Mouse (Mus musculus): ENCODE measurements around the gene Myt1.
"Not testable (repeated sequence)": the region's sequence is repeated elsewhere in the genome, so short reads cannot be mapped to it uniquely, and the experiment has no call there.

Myt1 gene

DNA sequence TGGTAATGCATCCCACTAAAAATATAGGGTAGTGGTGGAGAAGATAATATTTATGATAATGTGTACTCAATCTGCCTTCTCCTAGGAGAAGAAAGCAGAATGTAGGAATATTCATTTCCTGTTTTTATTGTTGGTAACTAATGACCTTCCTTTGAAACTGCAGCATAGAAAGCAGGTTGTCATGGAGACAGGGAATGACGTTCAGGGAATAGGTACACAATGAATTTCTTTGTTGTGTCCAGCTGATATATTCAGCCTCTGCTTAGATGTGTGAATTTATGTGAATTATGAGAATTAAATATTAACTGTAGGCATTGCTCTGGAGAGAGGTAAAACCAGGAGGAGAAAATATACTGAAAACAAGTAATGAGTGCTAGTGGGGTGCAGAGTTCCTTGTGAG, 18.3 kb downstream of the Myt1 start:
- DNase-seq = no peak

DNA sequence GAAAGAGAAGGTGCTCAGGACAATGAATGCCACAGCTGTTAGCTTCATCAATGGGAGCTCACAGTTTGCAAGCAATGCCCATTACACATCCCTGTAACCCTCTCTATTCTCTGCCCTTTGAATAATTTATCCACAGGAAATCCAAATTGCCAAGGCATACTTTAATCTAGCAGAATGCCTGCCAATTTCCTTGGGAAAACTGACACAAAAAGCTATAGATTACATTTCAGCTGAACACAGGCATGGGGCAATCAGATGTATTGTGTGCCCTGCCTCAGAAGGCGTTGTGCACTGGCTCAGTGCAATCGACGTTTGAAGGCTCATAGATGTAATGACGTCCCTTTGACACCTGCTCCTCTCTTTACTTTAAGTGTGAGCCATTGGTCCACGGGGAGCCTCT, 24.7 kb downstream of the Myt1 start:
- no peak for DNase-seq

DNA sequence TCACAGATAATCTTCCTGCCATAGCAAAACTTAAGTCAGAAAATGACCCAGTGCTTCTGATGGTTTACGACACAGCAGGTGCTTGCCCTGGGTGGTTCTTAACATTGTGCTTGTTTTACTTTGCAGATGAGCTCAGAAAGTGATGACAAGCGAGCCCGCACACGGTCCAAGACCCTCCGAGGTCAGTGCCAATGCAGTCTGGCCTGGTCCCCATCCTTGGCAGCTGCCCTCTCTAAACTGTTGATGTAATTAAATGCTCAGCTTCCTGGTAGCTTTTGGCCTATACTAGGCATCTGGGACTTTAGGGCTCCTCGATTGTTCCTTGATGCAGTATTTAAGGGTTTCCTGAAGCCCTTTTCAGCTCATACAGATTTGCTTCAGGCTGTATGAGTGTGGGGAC, 26.3 kb downstream of the Myt1 start:
- DNase-seq = no peak

- DNase-seq = not testable (repeated sequence)
These were observed 30.1 kb downstream of the Myt1 start for GRCm38 (mm10) chr2:181793186-181793585.

DNA sequence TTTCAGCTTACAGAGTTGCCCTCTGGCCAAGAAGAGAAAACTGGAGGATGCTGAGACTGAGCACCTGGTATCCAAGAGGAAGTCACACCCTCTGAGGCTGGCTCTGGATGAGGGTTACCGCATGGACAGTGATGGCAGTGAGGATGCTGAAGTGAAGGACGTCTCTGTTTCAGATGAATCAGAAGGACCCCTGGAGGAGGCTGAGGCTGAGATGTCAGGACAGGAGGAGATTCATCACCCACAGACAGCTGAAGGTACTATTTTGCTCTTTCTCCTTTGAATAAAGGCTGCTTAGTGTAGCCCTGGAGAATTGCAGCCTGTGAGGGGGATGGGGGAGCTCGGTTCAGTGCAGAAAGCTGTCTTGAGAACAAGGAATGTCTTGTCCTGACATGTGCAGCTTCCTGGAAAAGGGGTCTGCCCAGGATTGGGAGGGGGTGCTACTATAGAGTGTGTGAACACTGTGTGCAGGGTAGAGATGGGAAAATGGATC, 32.6 kb downstream of the Myt1 start:
- no peak for DNase-seq

DNA sequence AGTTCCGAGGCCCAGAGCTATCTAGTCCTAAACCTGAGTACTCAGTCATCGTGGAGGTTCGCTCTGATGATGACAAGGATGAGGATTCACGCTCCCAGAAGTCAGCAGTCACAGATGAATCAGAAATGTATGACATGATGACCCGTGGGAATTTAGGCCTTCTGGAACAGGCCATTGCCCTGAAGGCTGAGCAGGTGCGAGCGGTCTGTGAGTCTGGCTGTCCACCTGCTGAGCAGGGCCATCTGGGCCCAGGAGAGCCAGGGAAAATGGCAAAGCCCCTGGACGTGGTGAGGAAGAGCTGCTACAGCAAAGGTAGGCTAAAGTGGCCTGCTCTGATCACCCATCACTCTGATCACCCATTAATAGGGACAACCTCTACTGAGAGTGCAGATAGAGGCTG, 34.5 kb downstream of the Myt1 start:
- no peak for DNase-seq

DNA sequence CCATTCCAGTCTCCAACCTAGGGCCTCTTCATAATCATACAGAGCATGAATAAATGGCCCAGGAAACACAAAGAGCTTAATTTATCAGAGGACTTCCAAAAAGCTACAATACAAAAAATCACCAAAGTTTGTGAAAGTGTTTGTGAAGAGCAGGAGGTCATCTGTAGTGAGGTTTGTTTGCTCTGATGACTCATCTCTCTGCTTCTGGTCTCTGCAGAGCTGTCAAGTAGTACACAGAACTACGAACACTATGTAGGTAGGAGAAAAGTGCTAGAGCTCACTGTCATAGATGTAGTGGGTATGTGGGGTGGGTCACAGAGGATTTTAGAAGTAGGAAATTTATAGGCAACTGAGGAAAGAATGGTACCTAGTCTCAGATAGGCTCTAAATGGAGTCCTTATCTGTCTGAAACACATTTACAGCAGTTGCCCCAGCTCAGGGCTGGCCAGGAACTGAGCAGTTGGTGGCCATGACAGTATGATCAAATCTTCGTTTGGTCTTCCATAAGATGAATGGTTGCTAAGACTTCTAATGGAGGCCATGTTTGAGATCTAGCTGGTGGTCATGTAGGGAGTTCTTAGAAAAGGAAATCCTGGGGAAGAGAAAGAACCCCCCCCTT, 66.0 kb downstream of the Myt1 start:
- no peak for DNase-seq

GRCm38 (mm10) chr2:181832745-181833144, 69.6 kb downstream of the Myt1 start:
- no peak for DNase-seq

DNA sequence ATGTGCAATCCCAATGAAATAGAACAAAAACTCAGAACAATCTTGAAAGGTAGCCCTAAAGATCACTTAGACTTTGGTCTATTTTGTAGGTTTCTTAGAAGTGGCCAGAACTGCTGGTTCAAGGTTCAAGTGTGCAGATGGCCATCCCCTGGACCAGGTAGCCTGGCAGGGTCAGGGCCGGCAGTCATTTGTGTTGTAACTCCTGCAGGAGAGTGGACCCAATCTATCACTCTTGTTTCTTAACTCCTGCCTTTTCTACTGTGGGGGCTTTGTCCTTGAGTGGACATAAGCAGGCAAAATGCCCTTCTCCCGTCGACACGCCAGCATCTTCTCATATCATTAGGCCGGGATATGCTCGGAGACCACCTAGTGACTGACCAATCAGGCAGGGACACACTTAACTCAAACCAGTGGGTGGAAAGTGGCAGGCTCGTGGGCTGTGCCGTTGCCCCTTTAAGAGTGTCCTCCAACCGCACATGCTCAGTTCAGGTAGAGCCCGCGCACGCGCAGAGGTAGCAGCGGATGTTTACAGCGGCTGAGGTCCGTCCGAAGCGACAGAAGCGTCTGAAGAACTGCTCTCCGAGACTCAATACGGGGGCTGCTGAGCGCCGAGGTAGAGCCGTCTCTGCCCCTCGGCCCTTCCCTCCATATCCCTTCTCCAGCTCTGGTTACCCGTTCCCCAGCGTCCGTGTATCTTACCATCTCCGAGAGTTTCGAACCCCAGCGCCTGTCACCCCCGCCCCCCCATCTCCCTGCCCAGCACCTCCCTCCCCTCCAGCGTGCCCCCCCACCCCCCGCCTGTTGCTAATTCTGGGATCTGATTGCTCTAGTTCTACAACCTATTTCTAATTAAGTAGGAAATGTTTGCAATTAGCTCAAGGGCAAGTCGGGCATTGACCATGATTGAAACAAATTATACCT, 74.5 kb downstream of the Myt1 start, which contains the start of gene Pcmtd2:
Gene Pcmtd2, plus strand, starts transcription at position 483 of the 921 bp plus-strand sequence.
- peak; percentile 93 for DNase-seq

GRCm38 (mm10) chr2:181838293-181838680, 75.2 kb downstream of the Myt1 start:
- DNase-seq = peak; percentile 12

- DNase-seq = no peak
These were observed 82.7 kb downstream of the Myt1 start for GRCm38 (mm10) chr2:181845709-181846394.

- peak; percentile 92 for DNase-seq
These were observed 100.8 kb downstream of the Myt1 start, which contains the start of gene Polr3k for GRCm38 (mm10) chr2:181863791-181864535. TSS of gene Polr3k (plus strand) at chr2:181864337.

GRCm38 (mm10) chr2:181864536-181864860, 101.4 kb downstream of the Myt1 start:
- DNase-seq = peak; percentile 13

GRCm38 (mm10) chr2:181866931-181867330, 103.8 kb downstream of the Myt1 start:
- DNase-seq = peak; percentile 69

GRCm38 (mm10) chr2:181871039-181871438, 107.9 kb downstream of the Myt1 start:
- DNase-seq = no peak

All from thymus, postnatal 14 days (tissue).